Mouse (Mus musculus) CH12.LX (cell line): ENCODE measurements around the gene Gm10972. TPM values are rescaled to one million over a fixed set of nuclear protein-coding genes. Genes with fewer than 3 reads are reported as not detected.

Experiments used
- DNase-seq: peaks from one replicate; pipeline ENCODE4 v3.0.0-alpha.2; 2013; ENCODE audit errors: extremely low read depth
- H3K27ac ChIP-seq: 2 replicates; pipeline ENCODE4 v1.5.1; 2012; ENCODE audit warnings: low read depth, mild to moderate bottlenecking, control low read depth, moderate library complexity; ENCODE audit not compliant: insufficient read depth
- H3K27me3 ChIP-seq: replicated peaks from 2 replicates; pipeline ENCODE3; 2012; ENCODE audit warnings: inconsistent platforms
- H3K36me3 ChIP-seq, 2 experiments: replicated peaks in 1 of 2; 2 replicates each; pipeline versions ENCODE3 to v1.6.1; 2012; ENCODE audit warnings: inconsistent platforms in 1 of 2, low read length in 1 of 2, mild to moderate bottlenecking in 1 of 2, mixed read lengths in 1 of 2, moderate library complexity in 1 of 2; ENCODE audit not compliant: control insufficient read depth in 1 of 2, insufficient read depth in 1 of 2
- H3K4me1 ChIP-seq, 2 experiments: 2 replicates each; pipeline ENCODE4 v1.6.1; 2012; ENCODE audit warnings: inconsistent platforms in 1 of 2, moderate library complexity in 1 of 2; ENCODE audit not compliant: insufficient read depth in 2 of 2, control insufficient read depth in 1 of 2
- H3K4me2 ChIP-seq: 2 replicates; pipeline ENCODE4 v1.6.1; 2012; ENCODE audit warnings: low read depth, mild to moderate bottlenecking, control low read depth; ENCODE audit not compliant: poor library complexity, insufficient read depth, severe bottlenecking
- H3K4me3 ChIP-seq, 3 experiments: fragments of 150-350 bp in 1 of 3; sonication (generic) in 1 of 3; replicated peaks in 1 of 3; 2 replicates each; pipeline versions ENCODE3 to v1.5.1; 2011 to 2012; ENCODE audit warnings: low read depth in 2 of 3, low read length in 2 of 3, mild to moderate bottlenecking in 2 of 3, moderate library complexity in 2 of 3, control low read depth in 1 of 3, improper control_type of control experiment in 1 of 3, inconsistent platforms in 1 of 3, mixed read lengths in 1 of 3; ENCODE audit not compliant: poor library complexity in 1 of 3
- H3K79me2 ChIP-seq: replicated peaks from 2 replicates; pipeline ENCODE4 v1.6.1; 2012; ENCODE audit warnings: mild to moderate bottlenecking, moderate library complexity; ENCODE audit not compliant: control insufficient read depth, poor library complexity, insufficient read depth, severe bottlenecking; ENCODE audit errors: extremely low read depth
- H3K9ac ChIP-seq: 2 replicates; pipeline ENCODE4 v1.6.1; 2012; ENCODE audit warnings: low read depth, mild to moderate bottlenecking, control low read depth, moderate library complexity; ENCODE audit not compliant: insufficient read depth
- H3K9me3 ChIP-seq: replicated peaks from 2 replicates; pipeline ENCODE3; 2012; ENCODE audit warnings: low read length, inconsistent platforms, mixed read lengths
- BHLHE40 ChIP-seq: IDR thresholded peaks from 2 replicates; pipeline ENCODE4 v1.6.1; 2011; ENCODE audit warnings: mild to moderate bottlenecking, low read depth, low read length, improper control_type of control experiment
- CHD1 ChIP-seq: IDR thresholded peaks from 2 replicates; pipeline ENCODE4 v1.6.1; 2012; ENCODE audit warnings: low read depth, low read length, improper control_type of control experiment, inconsistent platforms
- CHD2 ChIP-seq: IDR thresholded peaks from 2 replicates; pipeline ENCODE4 v1.6.1; 2011; ENCODE audit warnings: low read length, improper control_type of control experiment
- CTCF ChIP-seq, 2 experiments: IDR thresholded peaks in 1 of 2; conservative IDR thresholded peaks in 1 of 2; 2 replicates each; pipeline ENCODE4 v1.5.1; 2011 to 2012; ENCODE audit warnings: low read depth in 2 of 2, low read length in 2 of 2, improper control_type of control experiment in 1 of 2, inconsistent platforms in 1 of 2, mild to moderate bottlenecking in 1 of 2, moderate library complexity in 1 of 2
- ELF1 ChIP-seq: IDR thresholded peaks from 2 replicates; pipeline ENCODE4 v1.6.1; 2014; ENCODE audit warnings: low read depth, mild to moderate bottlenecking, inconsistent platforms, low read length, improper control_type of control experiment
- EP300 ChIP-seq: IDR thresholded peaks from 2 replicates; pipeline ENCODE4 v1.6.1; 2011; ENCODE audit warnings: low read length, improper control_type of control experiment
- GABPA ChIP-seq: IDR thresholded peaks from 2 replicates; pipeline ENCODE4 v1.6.1; 2012; ENCODE audit warnings: low read depth, low read length, improper control_type of control experiment, inconsistent platforms; ENCODE audit not compliant: insufficient replicate concordance
- JUN ChIP-seq: IDR thresholded peaks from 2 replicates; pipeline ENCODE4 v1.6.1; 2011; ENCODE audit warnings: low read depth, mild to moderate bottlenecking, low read length, improper control_type of control experiment, moderate library complexity; ENCODE audit not compliant: insufficient read depth
- KAT2A ChIP-seq: IDR thresholded peaks from 2 replicates; pipeline ENCODE4 v1.6.1; 2012; ENCODE audit warnings: low read length, improper control_type of control experiment, inconsistent platforms; ENCODE audit not compliant: insufficient replicate concordance
- MAZ ChIP-seq: IDR thresholded peaks from 2 replicates; pipeline ENCODE4 v1.6.1; 2012; ENCODE audit warnings: low read depth, mild to moderate bottlenecking, inconsistent platforms, low read length, improper control_type of control experiment, moderate library complexity
- MEF2A ChIP-seq: IDR thresholded peaks from 2 replicates; pipeline ENCODE4 v1.6.1; 2014; ENCODE audit warnings: low read depth, mild to moderate bottlenecking, inconsistent platforms, low read length, improper control_type of control experiment, borderline replicate concordance
- MXI1 ChIP-seq: IDR thresholded peaks from 2 replicates; pipeline ENCODE4 v1.6.1; 2011; ENCODE audit warnings: mild to moderate bottlenecking, low read depth, low read length, improper control_type of control experiment
- PAX5 ChIP-seq: IDR thresholded peaks from 2 replicates; pipeline ENCODE4 v1.6.1; 2012; ENCODE audit warnings: low read length, inconsistent platforms, mixed read lengths
- POLR2A ChIP-seq: IDR thresholded peaks from 2 replicates; pipeline ENCODE4 v1.6.1; 2011; ENCODE audit warnings: low read depth, mild to moderate bottlenecking, improper control_type of control experiment, low read length
- POLR2AphosphoS2 ChIP-seq: IDR thresholded peaks from 2 replicates; pipeline ENCODE4 v1.6.1; 2011; ENCODE audit warnings: low read depth, low read length, improper control_type of control experiment
- RAD21 ChIP-seq: IDR thresholded peaks from 2 replicates; pipeline ENCODE4 v1.6.1; 2011; ENCODE audit warnings: low read depth, mild to moderate bottlenecking, low read length, improper control_type of control experiment, moderate library complexity
- RCOR1 ChIP-seq: conservative IDR thresholded peaks from 2 replicates; pipeline ENCODE4 v1.6.1; 2012; ENCODE audit warnings: low read depth, mild to moderate bottlenecking, inconsistent platforms, low read length, improper control_type of control experiment
- SIN3A ChIP-seq: IDR thresholded peaks from 2 replicates; pipeline ENCODE4 v1.6.1; 2012; ENCODE audit warnings: low read length, improper control_type of control experiment, inconsistent platforms
- SMC3 ChIP-seq: IDR thresholded peaks from 2 replicates; pipeline ENCODE4 v1.6.1; 2011; ENCODE audit warnings: low read depth, low read length, improper control_type of control experiment
- TBP ChIP-seq: conservative IDR thresholded peaks from 2 replicates; pipeline ENCODE4 v1.6.1; 2011; ENCODE audit warnings: low read depth, low read length, improper control_type of control experiment
- TCF12 ChIP-seq: IDR thresholded peaks from 2 replicates; pipeline ENCODE4 v1.6.1; 2014; ENCODE audit warnings: low read depth, mild to moderate bottlenecking, inconsistent platforms, low read length, improper control_type of control experiment
- USF2 ChIP-seq: conservative IDR thresholded peaks from 2 replicates; pipeline ENCODE4 v1.6.1; 2011; ENCODE audit warnings: low read depth, low read length, improper control_type of control experiment
- ZC3H11A ChIP-seq: IDR thresholded peaks from 2 replicates; pipeline ENCODE4 v1.6.1; 2012; ENCODE audit warnings: low read depth, mild to moderate bottlenecking, inconsistent platforms, low read length, improper control_type of control experiment
- ZMIZ1 ChIP-seq: IDR thresholded peaks from 2 replicates; pipeline ENCODE4 v1.6.1; 2012; ENCODE audit warnings: low read depth, mild to moderate bottlenecking, inconsistent platforms, low read length, improper control_type of control experiment
- dilution Hi-C: fragments of 300-500 bp; cut with MboI; formaldehyde crosslinking; loops from 2 replicates; pipeline ENCODE4 v1.14.3; 2020; ENCODE audit warnings: low sequenced_read_pairs; ENCODE audit not compliant: extremely low pct_unique_long_range_greater_than_20kb, extremely low pct_ligation_motif_present
- in situ Hi-C: fragments of 300-500 bp; cut with MboI; formaldehyde crosslinking; loops from 3 replicates; pipeline ENCODE4 v1.14.3; 2019; ENCODE audit warnings: low sequenced_read_pairs, low pct_ligation_motif_present, low pct_unique_long_range_greater_than_20kb, mixed read lengths
- polyA plus RNA-seq: library from polyadenylated mRNA; unstranded; fragments of >175 nt; gene quantifications from 2 replicates; pipeline ENCODE4 v1.2.1, GENCODE M21; 2012; ENCODE audit warnings: low read depth; ENCODE audit not compliant: insufficient read length
- total RNA-seq, 2 experiments: library from RNA; depleted of rRNA; stranded (reverse); fragments of 300-350 nt in 1 of 2; fragments of >200 nt in 1 of 2; gene quantifications; 2 replicates each; pipeline ENCODE4 v1.2.3; 2012 to 2014

Gm10972 gene
- total and polyA plus RNA-seq, 3 experiments: not detected

DNA sequence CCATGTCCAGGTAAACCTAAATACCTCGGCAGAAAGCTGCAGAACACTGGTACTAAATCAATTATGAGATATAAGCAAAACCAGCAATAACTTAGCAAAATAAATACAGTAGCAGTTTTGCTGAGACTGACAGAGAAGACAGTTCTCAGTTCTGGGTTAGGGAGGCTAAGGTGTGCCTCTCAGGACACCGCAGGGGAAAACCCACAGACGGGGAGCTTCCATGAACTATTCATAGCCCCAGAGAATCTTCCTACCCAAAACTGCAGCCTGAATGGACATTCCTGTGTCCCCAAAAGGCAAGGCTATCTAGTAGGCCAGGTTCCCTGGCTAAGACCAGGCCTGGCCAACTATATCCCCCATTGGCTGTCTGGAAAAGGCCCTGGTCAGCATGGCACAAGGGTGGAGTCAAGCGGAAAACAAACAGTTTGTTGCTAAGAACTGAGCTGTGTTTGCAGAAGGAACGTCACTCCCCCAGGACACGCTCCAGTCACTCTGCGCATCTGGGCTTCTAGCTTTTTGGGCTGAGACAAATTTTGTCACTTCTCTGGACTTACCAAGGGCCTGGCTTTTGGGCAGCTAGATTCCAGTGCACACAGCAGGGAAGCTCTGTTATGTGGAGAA lies 29.5 kb upstream of the Gm10972 start (continued):
- TF ChIP-seq ZC3H11A (no peak), PAX5 (no peak), JUN (no peak), GABPA (no peak), BHLHE40 (peak; percentile 73), TCF12 (peak; percentile 35; the same call in 1 of the 2 replicates), MAZ (no peak), SMC3 (no peak), SIN3A (peak; percentile 23), USF2 (no peak), KAT2A (no peak), ELF1 (no peak), POLR2A (no peak), ZMIZ1 (no peak), MXI1 (no peak), CHD2 (peak; percentile 8; the same call in 1 of the 2 replicates), RCOR1 (0 out of 2 replicates have a peak, but pooled peaks have one; percentile 58), TBP (no peak), POLR2AphosphoS2 (no peak), MEF2A (peak; percentile 87), RAD21 (no peak), EP300 (peak; percentile 81)

DNA sequence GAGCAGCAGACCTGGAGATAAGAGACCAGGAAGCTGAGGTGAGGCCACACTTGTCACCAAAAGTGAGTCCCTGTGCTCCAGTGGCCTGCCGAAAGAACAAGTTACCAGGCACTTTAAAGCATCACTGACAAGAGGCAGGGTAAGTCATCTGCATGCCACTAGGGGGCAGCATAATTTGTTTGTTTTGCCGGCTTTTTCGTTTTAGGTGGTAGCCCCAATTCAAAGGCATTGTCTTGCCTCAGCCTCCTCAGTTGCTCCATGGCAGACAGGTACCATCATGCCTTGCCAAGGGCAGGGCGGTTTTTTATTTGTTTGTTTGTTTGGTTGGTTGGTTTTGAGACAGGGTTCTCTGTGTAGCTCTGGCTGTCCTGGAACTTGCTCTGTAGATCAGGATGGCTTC lies 26.2 kb upstream of the Gm10972 start:
- Histone ChIP-seq H3K4me1 (peaks cover 24 to 70% of the 10 kb centered on the region in 2 experiments), H3K9me3 (no peaks in the 10 kb centered on the region), H3K4me2 (no peak overlapping the region), H3K27me3 (no peaks in the 10 kb centered on the region), H3K9ac (no peak overlapping the region), H3K27ac (no peak overlapping the region), H3K79me2 (no peaks in the 10 kb centered on the region), H3K4me3 (no peak overlapping the region), H3K36me3 (peaks cover 0 to 25% of the 10 kb centered on the region in 2 experiments)
- in situ Hi-C loops: loop anchor here (25.0 kb wide), 1 partner anchor 154 kb away; no protein-coding TSS in a partner anchor
- peak; percentile 73 for DNase-seq
- no peak for TF ChIP-seq POLR2AphosphoS2
- no peak for TF ChIP-seq POLR2A
- no peak for TF ChIP-seq CHD1
- TF ChIP-seq SMC3: peak; percentile 67
- peak; percentile 77 for TF ChIP-seq CTCF (conservative IDR thresholded peaks at IDR 0.05 in 1 of 2, IDR thresholded peaks at IDR 0.05 in 1 of 2; ENCODE audit: low read depth in 2 of 2, low read length in 2 of 2)
- TF ChIP-seq ZC3H11A: no peak
- TF ChIP-seq RAD21: peak; percentile 55
- dilution Hi-C loops: no loop called here
